Mouse (Mus musculus): ENCODE measurements around the gene Ccdc190. TPM values are rescaled to one million over a fixed set of nuclear protein-coding genes. Genes with fewer than 3 reads are reported as not detected.

The Ccdc190 gene
- polyA plus RNA-seq, 1 experiment from 2014 or later: 0.94 TPM

- Histone ChIP-seq H3K4me3 (no peak overlapping the region), H3K9ac (replicated peaks) (no peak overlapping the region), H3K4me1 (peaks cover 19% of the 10 kb centered on the region), H3K27me3 (no peaks in the 10 kb centered on the region), H3K4me2 (replicated peaks) (no peak overlapping the region), H3K36me3 (0 out of 2 replicates have a peak, but pooled peaks cover 1% of the 10 kb centered on the region), H3K9me3 (no peaks in the 10 kb centered on the region), H3K27ac (replicated peaks) (no peak overlapping the region)
- no peak for ATAC-seq (ENCODE audit: low FRiP score, low read depth)
- WGBS: 89% methylated on average over 2 of the region's 2 CpGs
These were observed 43.5 kb downstream of the Ccdc190 start for GRCm38 (mm10) chr1:169971998-169972397.

- Histone ChIP-seq H3K27me3 (no peaks in the 10 kb centered on the region), H3K4me2 (replicated peaks) (no peak overlapping the region), H3K4me3 (no peak overlapping the region), H3K9ac (replicated peaks) (no peak overlapping the region), H3K9me3 (no peaks in the 10 kb centered on the region), H3K27ac (replicated peaks) (no peak overlapping the region), H3K36me3 (no peaks in the 10 kb centered on the region), H3K4me1 (no peaks in the 10 kb centered on the region)
- 88% methylated on average over 4 of the region's 4 CpGs for WGBS
- ATAC-seq (ENCODE audit: low FRiP score, low read depth): no peak
These were observed 49.2 kb downstream of the Ccdc190 start for GRCm38 (mm10) chr1:169977621-169978020.

Other genes starting within 250 kb of the Ccdc190 start
- gene Rgs4, start 181.0 kb upstream of the Ccdc190 start, polyA plus RNA-seq (2016; fragmentation: Nextera tagmentation; extraction: Ambion mirVana): 17.4 and 17.9 TPM in 2 replicates
- gene Hsd17b7, start 40.6 kb downstream of the Ccdc190 start, polyA plus RNA-seq (2016; fragmentation: Nextera tagmentation; extraction: Ambion mirVana): 26.9 and 27.3 TPM in 2 replicates
- gene Ddr2, start 182.1 kb downstream of the Ccdc190 start, polyA plus RNA-seq (2016; fragmentation: Nextera tagmentation; extraction: Ambion mirVana): 19.6 and 31.1 TPM in 2 replicates
- 60.5 and 60.6 TPM in 2 replicates for gene Uap1, start 246.3 kb downstream of the Ccdc190 start, polyA plus RNA-seq (2016; fragmentation: Nextera tagmentation; extraction: Ambion mirVana)